Mouse (Mus musculus): ENCODE results near the gene Cd200r3.

Cd200r3 gene

DNA sequence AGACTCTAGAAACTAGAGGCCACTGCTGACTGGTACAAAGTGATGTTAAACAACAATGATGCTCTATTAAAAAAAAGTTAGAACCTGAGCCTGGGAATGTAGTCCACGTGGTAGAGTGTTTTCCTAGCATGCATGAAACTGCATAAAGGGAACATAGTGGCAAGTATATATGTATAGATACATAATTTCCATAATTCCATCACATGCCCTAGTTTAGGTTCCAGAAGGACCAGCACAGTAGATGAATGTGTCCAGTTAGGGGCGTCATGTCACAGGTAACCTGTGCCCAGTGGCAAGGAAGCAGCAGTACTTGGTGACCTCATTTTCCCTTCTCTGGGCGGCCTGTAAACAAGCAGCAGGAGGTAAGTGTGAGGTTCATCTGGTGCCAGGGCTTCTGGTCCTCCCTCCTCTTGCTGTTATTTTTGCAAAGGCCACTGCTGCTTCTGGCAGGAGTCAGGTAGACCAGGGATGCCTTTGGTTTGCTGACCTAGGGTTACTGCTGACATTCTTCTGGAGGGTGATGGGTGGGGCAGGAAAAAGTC lies 35.9 kb downstream of the Cd200r3 start:
- Histone ChIP-seq H3K36me3 (ENCODE audit: control insufficient read depth, insufficient read depth, low read length, poor library complexity, severe bottlenecking) (no peaks in the 10 kb centered on the region), H3K27me3 (ENCODE audit: control insufficient read depth, insufficient read depth, low read length, poor library complexity, severe bottlenecking) (no peaks in the 10 kb centered on the region)
- no peak for DNase-seq (ENCODE audit: low read depth, low spot score)

DNA sequence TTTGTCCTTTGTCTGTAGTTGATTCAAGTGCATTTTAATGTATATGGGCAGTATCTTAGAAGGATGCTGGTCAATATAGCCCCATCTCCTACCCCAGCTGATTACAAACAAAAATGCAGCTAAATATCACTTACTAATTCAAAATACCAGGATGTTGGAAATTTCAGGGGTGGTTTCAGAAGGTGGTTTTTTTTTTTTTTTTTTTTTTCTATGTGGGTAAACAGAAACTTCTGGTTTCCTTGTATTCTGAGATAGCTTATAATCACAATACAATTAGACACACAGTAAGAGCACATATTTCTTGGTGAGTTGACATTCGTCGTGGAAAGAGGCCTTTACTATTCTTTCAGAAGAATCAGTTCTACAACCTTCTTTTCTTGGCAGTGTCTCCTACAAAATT lies 39.5 kb downstream of the Cd200r3 start:
- no peaks in the 10 kb centered on the region for H3K36me3 ChIP-seq (ENCODE audit: control insufficient read depth, insufficient read depth, low read length, poor library complexity, severe bottlenecking)
- no peaks in the 10 kb centered on the region for H3K27me3 ChIP-seq (ENCODE audit: control insufficient read depth, insufficient read depth, low read length, poor library complexity, severe bottlenecking)
- no peak for DNase-seq (ENCODE audit: low read depth, low spot score)

DNA sequence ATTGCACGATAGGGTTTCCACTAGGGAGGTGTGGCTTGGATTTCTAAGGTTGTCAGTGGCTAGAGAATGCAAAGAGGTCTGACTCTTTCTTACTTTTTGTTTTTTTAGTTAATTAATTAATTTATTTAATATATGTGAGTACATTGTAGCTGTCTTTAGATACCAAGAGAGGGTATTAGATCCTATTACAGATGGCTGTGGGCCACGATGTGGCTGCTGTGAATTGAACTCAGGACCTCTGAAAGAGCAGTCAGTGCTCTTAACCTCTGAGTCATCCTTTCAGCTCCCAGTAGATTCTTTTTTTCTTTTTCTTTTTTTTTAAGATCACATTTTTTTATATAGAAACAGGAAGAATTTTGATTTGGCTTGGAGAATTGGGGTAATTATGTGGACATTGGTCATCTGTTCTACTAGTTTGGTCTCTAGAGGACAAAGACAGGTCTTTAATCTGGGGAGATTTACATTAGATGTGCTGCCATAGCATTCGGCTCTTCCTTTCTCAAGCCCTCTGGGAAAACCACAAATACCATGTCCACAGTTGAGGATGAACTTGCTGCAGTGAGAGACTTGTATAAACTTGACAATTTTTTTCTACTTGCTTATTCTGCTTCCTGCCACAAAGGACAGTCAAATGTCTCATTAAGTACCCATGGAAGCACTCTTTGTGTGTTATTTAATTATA lies 40.0 kb downstream of the Cd200r3 start:
- H3K27me3 ChIP-seq (ENCODE audit: control insufficient read depth, insufficient read depth, low read length, poor library complexity, severe bottlenecking): no peaks in the 10 kb centered on the region
- DNase-seq (ENCODE audit: low read depth, low spot score): no peak

DNA sequence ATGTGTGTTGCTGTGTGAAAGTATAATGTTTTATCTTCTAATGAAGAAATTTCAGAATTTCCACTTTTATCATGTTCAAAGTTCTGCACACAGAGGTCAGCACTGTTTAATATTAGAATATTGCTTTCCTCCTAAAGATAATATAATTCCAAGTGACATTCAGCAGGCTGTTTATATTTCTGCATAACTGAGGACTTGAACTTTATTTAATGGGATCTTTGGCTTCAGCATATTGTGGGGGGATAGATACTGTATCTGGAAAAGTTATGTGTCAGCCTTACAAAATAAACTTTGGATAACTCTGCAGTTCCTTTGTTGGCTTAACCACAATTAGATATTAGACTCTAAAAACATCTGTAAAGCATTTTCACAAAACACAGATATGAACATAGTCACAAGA lies 40.6 kb downstream of the Cd200r3 start:
- Histone ChIP-seq H3K27me3 (ENCODE audit: control insufficient read depth, insufficient read depth, low read length, poor library complexity, severe bottlenecking) (no peaks in the 10 kb centered on the region), H3K36me3 (ENCODE audit: control insufficient read depth, insufficient read depth, low read length, poor library complexity, severe bottlenecking) (no peaks in the 10 kb centered on the region)

More for the DNA sequence above, 40.0 kb downstream of the Cd200r3 start:
- H3K36me3 ChIP-seq (ENCODE audit: control insufficient read depth, insufficient read depth, low read length, poor library complexity, severe bottlenecking): no peaks in the 10 kb centered on the region

DNA sequence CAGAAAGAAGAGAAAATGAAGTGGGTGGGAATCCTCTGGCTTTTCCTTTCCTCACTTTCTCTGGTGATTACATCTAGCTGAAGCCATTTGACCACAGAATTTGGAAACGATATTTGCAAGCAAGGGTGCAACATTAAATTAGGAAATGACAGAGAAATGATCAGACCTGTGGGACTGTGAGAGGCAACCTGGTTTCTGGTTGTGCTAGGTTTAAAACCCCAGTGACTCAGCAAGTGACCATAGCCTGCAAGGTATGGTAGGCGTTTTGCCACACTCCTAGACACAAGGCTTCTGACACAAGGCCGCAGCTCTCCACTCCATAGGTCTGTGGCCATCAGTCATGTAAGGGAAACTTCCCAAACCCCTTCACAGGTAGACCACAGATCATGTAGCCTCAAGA lies 41.4 kb downstream of the Cd200r3 start:
- no peaks in the 10 kb centered on the region for H3K36me3 ChIP-seq (ENCODE audit: control insufficient read depth, insufficient read depth, low read length, poor library complexity, severe bottlenecking)

More for the DNA sequence above, 40.6 kb downstream of the Cd200r3 start:
- DNase-seq (ENCODE audit: low read depth, low spot score): no peak

DNA sequence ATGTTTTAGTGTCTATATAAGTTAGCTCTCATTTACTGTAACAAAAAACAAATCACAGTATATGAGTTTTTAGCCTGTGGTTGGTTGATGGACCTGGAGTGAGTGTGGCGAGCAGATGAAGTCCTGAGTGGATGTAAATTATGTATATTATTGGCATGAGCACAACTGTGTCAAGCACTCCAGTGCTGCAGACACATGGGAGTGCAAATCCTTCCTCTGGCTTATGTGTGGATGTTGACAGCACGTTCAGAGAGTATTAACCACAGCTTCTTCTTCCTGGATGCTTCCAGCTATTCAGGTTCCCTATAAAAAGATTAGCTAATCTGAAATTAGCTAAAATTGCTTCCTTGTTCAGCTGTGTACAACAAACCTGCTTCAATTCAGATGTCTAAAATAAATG lies 42.6 kb downstream of the Cd200r3 start:
- DNase-seq (ENCODE audit: low read depth, low spot score): no peak
- H3K36me3 ChIP-seq (ENCODE audit: control insufficient read depth, insufficient read depth, low read length, poor library complexity, severe bottlenecking): no peaks in the 10 kb centered on the region
- H3K27me3 ChIP-seq (ENCODE audit: control insufficient read depth, insufficient read depth, low read length, poor library complexity, severe bottlenecking): no peaks in the 10 kb centered on the region

More for the DNA sequence above, 41.4 kb downstream of the Cd200r3 start:
- H3K27me3 ChIP-seq (ENCODE audit: control insufficient read depth, insufficient read depth, low read length, poor library complexity, severe bottlenecking): no peaks in the 10 kb centered on the region
- no peak for DNase-seq (ENCODE audit: low read depth, low spot score)

DNA sequence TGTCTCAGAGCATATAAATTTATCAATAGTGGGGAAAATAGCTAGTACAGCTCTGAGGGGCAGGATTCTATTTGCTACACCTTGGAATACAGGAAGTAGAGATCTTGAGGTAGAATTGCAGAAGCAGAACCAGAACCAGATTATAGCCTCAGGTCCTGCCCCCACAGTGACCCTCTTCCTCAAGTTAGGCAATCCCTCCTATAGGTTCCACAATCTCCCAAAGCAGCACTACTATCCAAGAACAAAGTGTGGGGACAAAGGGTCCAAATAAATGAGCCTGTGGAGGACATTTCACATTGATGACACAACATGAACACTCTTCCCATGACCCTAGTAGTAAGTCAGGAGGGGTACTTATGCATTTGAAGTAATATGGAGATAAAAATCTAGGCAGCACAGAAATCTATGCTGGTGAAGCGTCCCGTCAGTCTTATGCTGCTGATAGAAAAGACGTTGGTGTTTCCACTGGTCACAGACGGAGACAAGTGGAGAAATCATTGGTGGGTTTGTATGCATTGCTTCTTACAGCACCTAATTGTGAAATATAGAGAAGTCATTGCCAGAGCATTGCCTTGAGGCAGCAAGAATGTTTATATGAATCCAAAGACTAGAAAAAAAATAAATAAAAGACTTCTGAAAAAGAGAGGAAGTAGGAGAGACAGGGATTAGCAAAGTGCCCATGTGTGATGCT lies 45.3 kb downstream of the Cd200r3 start:
- Histone ChIP-seq H3K36me3 (ENCODE audit: control insufficient read depth, insufficient read depth, low read length, poor library complexity, severe bottlenecking) (no peaks in the 10 kb centered on the region), H3K27me3 (ENCODE audit: control insufficient read depth, insufficient read depth, low read length, poor library complexity, severe bottlenecking) (no peaks in the 10 kb centered on the region)
- DNase-seq (ENCODE audit: low read depth, low spot score): no peak

DNA sequence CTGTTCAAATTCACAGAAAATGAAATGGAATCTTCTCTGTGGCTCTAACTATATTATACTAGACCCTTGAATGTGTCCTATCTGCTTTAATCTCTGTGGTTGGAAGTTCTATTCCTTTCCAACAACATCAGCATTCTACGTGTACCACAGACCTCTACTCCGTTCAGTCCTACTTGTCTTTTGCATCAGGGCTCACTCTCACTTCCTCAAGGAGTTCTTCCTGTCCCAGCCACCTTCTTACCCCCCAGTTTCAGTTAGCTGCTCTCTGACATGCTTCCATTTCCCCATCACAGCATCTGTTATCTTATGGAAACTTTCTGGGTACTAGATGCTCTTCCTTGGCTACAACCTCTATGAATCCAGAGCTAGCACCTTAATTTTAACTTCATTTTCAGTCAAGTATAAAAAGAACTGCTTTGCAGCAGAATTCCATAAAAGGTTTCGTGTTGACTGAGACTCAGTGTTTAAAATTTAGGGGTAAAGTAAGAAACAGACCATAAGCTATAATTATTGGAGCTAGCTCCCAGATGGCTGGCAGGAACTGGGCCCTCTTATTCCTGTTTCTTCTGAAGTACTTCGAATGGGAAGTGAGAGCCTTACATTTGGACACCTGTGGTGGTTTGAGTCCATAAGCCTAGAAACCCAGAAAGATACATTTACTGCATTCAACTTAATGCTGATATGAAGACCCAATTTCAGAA lies 50.0 kb downstream of the Cd200r3 start:
- DNase-seq (ENCODE audit: low read depth, low spot score): peak; percentile 75
- Histone ChIP-seq H3K27me3 (ENCODE audit: control insufficient read depth, insufficient read depth, low read length, poor library complexity, severe bottlenecking) (no peaks in the 10 kb centered on the region), H3K36me3 (ENCODE audit: control insufficient read depth, insufficient read depth, low read length, poor library complexity, severe bottlenecking) (no peaks in the 10 kb centered on the region)

DNA sequence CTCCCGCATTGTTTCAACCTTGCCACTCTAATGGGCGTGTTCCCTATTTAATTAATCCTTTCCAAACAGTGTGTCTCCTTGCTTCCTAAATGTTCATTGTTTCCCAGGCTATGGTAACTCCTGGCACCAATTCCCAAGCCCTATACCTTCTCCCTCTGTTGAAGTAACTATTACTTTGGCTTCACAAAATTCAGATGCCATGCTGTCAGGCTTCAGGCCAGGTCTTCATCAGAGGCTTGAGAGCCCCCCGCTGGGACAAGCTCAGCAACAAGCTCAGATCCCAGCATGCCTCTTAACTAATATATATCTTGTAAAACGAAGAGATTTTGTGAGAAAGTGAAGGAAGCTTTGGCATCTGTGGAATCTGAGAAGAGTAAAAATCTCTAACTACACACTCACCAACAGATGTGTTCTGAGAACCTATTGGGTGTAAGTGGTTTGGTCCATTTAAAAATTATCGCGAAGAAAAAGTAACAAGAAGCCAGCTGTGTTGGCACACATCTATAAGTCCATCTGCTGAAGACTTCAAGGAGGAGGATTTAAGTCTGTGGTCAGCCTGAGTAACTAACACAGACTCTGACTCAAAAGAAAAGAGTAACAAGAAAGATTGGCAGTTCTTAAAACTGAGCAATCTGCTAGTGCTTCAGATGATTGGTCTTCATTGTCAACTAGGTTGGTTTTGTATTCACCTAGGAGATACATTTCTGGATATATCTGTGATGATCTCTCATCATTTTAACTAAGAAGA lies 50.9 kb downstream of the Cd200r3 start:
- H3K36me3 ChIP-seq (ENCODE audit: control insufficient read depth, insufficient read depth, low read length, poor library complexity, severe bottlenecking): no peaks in the 10 kb centered on the region
- H3K27me3 ChIP-seq (ENCODE audit: control insufficient read depth, insufficient read depth, low read length, poor library complexity, severe bottlenecking): no peaks in the 10 kb centered on the region
- no peak for DNase-seq (ENCODE audit: low read depth, low spot score)

DNA sequence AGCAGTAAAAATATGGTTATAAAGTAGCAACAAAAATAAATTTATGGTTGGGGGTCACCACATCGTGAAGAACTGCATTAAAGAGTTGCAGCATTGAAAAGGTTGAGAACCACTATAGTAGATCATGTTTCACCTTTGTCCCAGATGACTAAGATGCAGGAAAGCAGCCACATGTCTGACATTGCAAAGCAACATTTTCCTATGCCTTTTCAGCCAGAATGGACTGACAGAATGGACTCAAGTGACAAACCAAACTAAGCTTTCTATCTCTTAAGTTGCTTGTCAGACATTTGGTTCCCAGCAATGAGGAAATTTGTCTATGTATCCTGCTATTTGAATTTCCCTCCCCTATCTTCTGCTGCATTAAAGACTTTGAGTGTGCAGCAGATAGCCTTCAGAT lies 51.6 kb downstream of the Cd200r3 start:
- Histone ChIP-seq H3K36me3 (ENCODE audit: control insufficient read depth, insufficient read depth, low read length, poor library complexity, severe bottlenecking) (no peaks in the 10 kb centered on the region), H3K27me3 (ENCODE audit: control insufficient read depth, insufficient read depth, low read length, poor library complexity, severe bottlenecking) (no peaks in the 10 kb centered on the region)
- DNase-seq (ENCODE audit: low read depth, low spot score): no peak

DNA sequence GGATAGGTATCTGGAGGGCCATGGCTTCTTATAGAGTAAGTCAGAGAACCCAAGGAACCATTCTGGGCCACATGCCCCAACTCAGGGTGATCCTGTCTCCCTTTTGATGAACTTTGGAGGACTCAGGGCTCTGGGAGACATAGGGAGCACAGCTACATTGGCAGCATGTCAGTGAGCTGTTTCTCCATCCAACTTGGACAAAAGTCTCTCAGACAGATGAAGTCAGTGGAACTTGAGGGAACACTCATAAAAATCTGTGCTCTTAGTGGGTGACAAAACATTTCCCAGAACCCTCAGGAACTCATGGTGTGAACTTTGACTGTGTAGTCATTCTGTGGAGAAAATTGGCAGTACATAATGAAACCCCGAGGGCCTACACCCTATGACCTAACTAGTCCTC lies 53.2 kb downstream of the Cd200r3 start:
- no peaks in the 10 kb centered on the region for H3K27me3 ChIP-seq (ENCODE audit: control insufficient read depth, insufficient read depth, low read length, poor library complexity, severe bottlenecking)
- no peaks in the 10 kb centered on the region for H3K36me3 ChIP-seq (ENCODE audit: control insufficient read depth, insufficient read depth, low read length, poor library complexity, severe bottlenecking)
- no peak for DNase-seq (ENCODE audit: low read depth, low spot score)

DNA sequence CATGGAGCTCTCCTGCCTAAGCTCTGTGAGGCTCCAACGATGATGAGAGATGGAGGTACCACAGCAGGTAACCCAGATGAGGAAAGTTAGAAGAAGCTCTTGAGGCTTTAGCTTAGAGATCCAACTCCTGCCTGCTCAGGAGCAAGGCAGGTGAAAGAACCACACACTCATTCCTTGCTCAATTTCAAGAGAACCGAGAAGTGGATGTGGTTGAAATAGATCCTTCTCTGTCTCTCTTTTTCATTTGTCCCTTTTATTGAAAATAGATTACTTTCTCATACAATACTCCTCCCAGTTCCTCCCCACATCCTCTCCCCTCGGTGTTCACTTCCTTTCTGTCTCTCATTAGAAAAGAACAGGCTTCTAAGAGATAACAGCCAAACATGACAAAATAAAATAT lies 56.1 kb downstream of the Cd200r3 start:
- Histone ChIP-seq H3K36me3 (ENCODE audit: control insufficient read depth, insufficient read depth, low read length, poor library complexity, severe bottlenecking) (no peaks in the 10 kb centered on the region), H3K27me3 (ENCODE audit: control insufficient read depth, insufficient read depth, low read length, poor library complexity, severe bottlenecking) (no peaks in the 10 kb centered on the region)
- no peak for DNase-seq (ENCODE audit: low read depth, low spot score)

DNA sequence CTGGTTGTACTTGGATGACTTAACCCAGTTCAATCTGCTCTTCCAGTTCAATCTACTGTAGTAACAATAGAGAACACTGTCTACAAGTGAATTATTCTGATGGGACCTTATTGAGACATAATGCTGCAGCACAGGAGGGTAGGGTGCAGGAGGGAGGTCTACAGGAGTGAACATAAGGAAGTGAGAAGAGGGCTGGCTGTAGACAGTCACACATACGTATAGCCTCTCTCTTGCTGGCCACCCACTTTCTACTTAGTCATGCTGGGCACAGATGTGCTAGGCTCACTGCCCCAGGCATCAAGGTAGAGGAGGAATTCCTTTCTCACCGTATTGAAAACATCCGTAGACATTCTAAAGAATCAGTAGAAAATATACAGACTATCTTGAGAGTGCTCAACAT lies 61.0 kb downstream of the Cd200r3 start:
- no peaks in the 10 kb centered on the region for H3K27me3 ChIP-seq (ENCODE audit: control insufficient read depth, insufficient read depth, low read length, poor library complexity, severe bottlenecking)
- no peaks in the 10 kb centered on the region for H3K36me3 ChIP-seq (ENCODE audit: control insufficient read depth, insufficient read depth, low read length, poor library complexity, severe bottlenecking)
- peak; percentile 24 for DNase-seq (ENCODE audit: low read depth, low spot score)

DNA sequence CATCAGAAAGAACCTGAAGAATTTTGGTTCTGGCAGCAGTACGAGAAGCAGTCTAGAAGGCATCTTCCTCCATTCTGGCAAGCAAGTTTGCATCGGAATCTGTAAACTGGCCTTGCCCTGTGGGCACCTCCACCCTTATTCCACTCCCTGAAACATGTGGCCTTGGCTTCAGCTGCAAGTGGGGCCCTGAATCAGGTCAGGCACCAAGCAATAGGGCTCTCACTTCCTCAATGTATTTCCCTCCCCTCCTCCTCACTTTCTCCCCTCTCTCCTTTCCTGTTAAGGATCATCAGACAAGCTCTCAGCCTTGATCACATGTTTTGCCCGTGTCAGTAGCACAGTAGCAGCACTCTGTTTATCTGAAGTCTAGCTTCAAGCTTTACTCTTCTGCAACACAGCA lies 61.8 kb downstream of the Cd200r3 start:
- no peaks in the 10 kb centered on the region for H3K36me3 ChIP-seq (ENCODE audit: control insufficient read depth, insufficient read depth, low read length, poor library complexity, severe bottlenecking)
- no peaks in the 10 kb centered on the region for H3K27me3 ChIP-seq (ENCODE audit: control insufficient read depth, insufficient read depth, low read length, poor library complexity, severe bottlenecking)
- DNase-seq (ENCODE audit: low read depth, low spot score): peak; percentile 45

Measured in splenic B cell, adult 2 months (primary cell).